Mouse (Mus musculus) MEL (cell line): ENCODE measurements around the gene 6430628N08Rik. TPM values are rescaled to one million over a fixed set of nuclear protein-coding genes. Genes with fewer than 3 reads are reported as not detected.

ENCODE experiments used
- DNase-seq: peaks from one replicate; pipeline ENCODE4 v3.0.0; 2011; ENCODE audit warnings: low read depth, low spot score
- H3K27ac ChIP-seq: 2 replicates; pipeline ENCODE4 v1.5.1; 2012; ENCODE audit warnings: low read depth, mild to moderate bottlenecking, control low read depth, low read length, moderate library complexity; ENCODE audit not compliant: control insufficient read depth
- H3K27me3 ChIP-seq, 2 experiments: fragments of 150-350 bp in 1 of 2; sonication (generic) in 1 of 2; 2 replicates each; pipeline ENCODE4 v1.6.1; 2012; ENCODE audit warnings: low read length in 2 of 2, mild to moderate bottlenecking in 2 of 2, improper control_type of control experiment in 1 of 2, moderate library complexity in 1 of 2; ENCODE audit not compliant: insufficient read depth in 2 of 2, control insufficient read depth in 1 of 2
- H3K36me3 ChIP-seq, 2 experiments: 2 replicates each; pipeline ENCODE4 v1.6.1; 2012 to 2014; ENCODE audit warnings: low read length in 2 of 2, improper control_type of control experiment in 1 of 2, inconsistent platforms in 1 of 2, mild to moderate bottlenecking in 1 of 2; ENCODE audit not compliant: insufficient read depth in 2 of 2, control insufficient read depth in 1 of 2
- H3K4me1 ChIP-seq, 2 experiments: fragments of 150-350 bp in 1 of 2; sonication (generic) in 1 of 2; 2 replicates each; pipeline ENCODE4 v1.6.1; 2012; ENCODE audit warnings: low read length in 2 of 2, improper control_type of control experiment in 1 of 2, mild to moderate bottlenecking in 1 of 2; ENCODE audit not compliant: insufficient read depth in 2 of 2, control insufficient read depth in 1 of 2
- H3K4me3 ChIP-seq, 2 experiments: fragments of 150-350 bp in 1 of 2; sonication (generic) in 1 of 2; 2 replicates each; pipeline ENCODE4 v1.5.1; 2012; ENCODE audit warnings: low read depth in 2 of 2, low read length in 2 of 2, mild to moderate bottlenecking in 2 of 2, moderate library complexity in 2 of 2, control low read depth in 1 of 2, improper control_type of control experiment in 1 of 2; ENCODE audit not compliant: control insufficient read depth in 1 of 2, insufficient read depth in 1 of 2
- H3K79me2 ChIP-seq: 2 replicates; pipeline ENCODE4 v1.6.1; 2012; ENCODE audit warnings: mild to moderate bottlenecking, low read length, moderate library complexity; ENCODE audit not compliant: control insufficient read depth, poor library complexity, insufficient read depth
- H3K9ac ChIP-seq: 2 replicates; pipeline ENCODE4 v1.6.1; 2012; ENCODE audit warnings: low read depth, mild to moderate bottlenecking, control low read depth, low read length, moderate library complexity; ENCODE audit not compliant: control insufficient read depth, poor library complexity, severe bottlenecking
- H3K9me3 ChIP-seq: fragments of 150-350 bp; sonication (generic); replicated peaks from 2 replicates; pipeline ENCODE4 v1.6.1; 2012; ENCODE audit warnings: mild to moderate bottlenecking, low read length, improper control_type of control experiment, moderate library complexity; ENCODE audit not compliant: insufficient read depth
- BHLHE40 ChIP-seq: IDR thresholded peaks from 2 replicates; pipeline ENCODE4 v1.6.1; 2012; ENCODE audit warnings: low read depth, mild to moderate bottlenecking, inconsistent platforms, low read length, improper control_type of control experiment, borderline replicate concordance
- CHD1 ChIP-seq: IDR thresholded peaks from 2 replicates; pipeline ENCODE4 v1.6.1; 2012; ENCODE audit warnings: low read depth, mild to moderate bottlenecking, inconsistent platforms, low read length, improper control_type of control experiment
- CHD2 ChIP-seq: IDR thresholded peaks from 2 replicates; pipeline ENCODE4 v1.6.1; 2011; ENCODE audit warnings: low read length, improper control_type of control experiment
- E2F4 ChIP-seq: IDR thresholded peaks from 2 replicates; pipeline ENCODE4 v1.6.1; 2011; ENCODE audit warnings: low read depth, low read length, improper control_type of control experiment, borderline replicate concordance
- EP300 ChIP-seq, 2 experiments: IDR thresholded peaks; 2 replicates each; pipeline ENCODE4 v1.6.1; 2011; ENCODE audit warnings: improper control_type of control experiment in 2 of 2, low read length in 2 of 2, low read depth in 1 of 2, mild to moderate bottlenecking in 1 of 2
- ETS1 ChIP-seq: IDR thresholded peaks from 2 replicates; pipeline ENCODE4 v1.6.1; 2012; ENCODE audit warnings: low read depth, mild to moderate bottlenecking, inconsistent platforms, low read length, improper control_type of control experiment, moderate library complexity
- GATA1 ChIP-seq: IDR thresholded peaks from 2 replicates; pipeline ENCODE4 v1.6.1; 2011; ENCODE audit warnings: low read depth, low read length, improper control_type of control experiment
- JUND ChIP-seq: IDR thresholded peaks from 2 replicates; pipeline ENCODE4 v1.6.1; 2011; ENCODE audit warnings: low read depth, mild to moderate bottlenecking, improper control_type of control experiment, low read length
- KAT2A ChIP-seq: conservative IDR thresholded peaks from 2 replicates; pipeline ENCODE4 v1.6.1; 2012; ENCODE audit warnings: low read depth, low read length, improper control_type of control experiment, inconsistent platforms
- MAFK ChIP-seq: IDR thresholded peaks from 2 replicates; pipeline ENCODE4 v1.6.1; 2011; ENCODE audit warnings: low read depth, mild to moderate bottlenecking, low read length, improper control_type of control experiment, borderline replicate concordance
- MEF2A ChIP-seq: IDR thresholded peaks from 2 replicates; pipeline ENCODE4 v1.6.1; 2014; ENCODE audit warnings: low read depth, mild to moderate bottlenecking, inconsistent platforms, low read length, improper control_type of control experiment; ENCODE audit not compliant: poor library complexity, insufficient replicate concordance, severe bottlenecking; ENCODE audit errors: extremely low read depth
- MYB ChIP-seq: IDR thresholded peaks from 2 replicates; pipeline ENCODE4 v1.6.1; 2011; ENCODE audit warnings: mild to moderate bottlenecking, low read depth, low read length, improper control_type of control experiment
- NELFE ChIP-seq: IDR thresholded peaks from 2 replicates; pipeline ENCODE4 v1.6.1; 2011; ENCODE audit warnings: low read depth, low read length, improper control_type of control experiment
- POLR2AphosphoS2 ChIP-seq: IDR thresholded peaks from 2 replicates; pipeline ENCODE4 v1.6.1; 2011; ENCODE audit warnings: low read length, improper control_type of control experiment
- POLR2AphosphoS5 ChIP-seq: IDR thresholded peaks from 2 replicates; pipeline ENCODE4 v1.6.1; 2012; ENCODE audit warnings: low read depth, borderline replicate concordance, mild to moderate bottlenecking, inconsistent platforms, low read length, moderate library complexity, mixed read lengths
- TBP ChIP-seq: IDR thresholded peaks from 2 replicates; pipeline ENCODE4 v1.8.0; 2011; ENCODE audit warnings: low read depth, low read length, improper control_type of control experiment
- TCF12 ChIP-seq: IDR thresholded peaks from 2 replicates; pipeline ENCODE4 v1.6.1; 2014; ENCODE audit warnings: low read depth, mild to moderate bottlenecking, inconsistent platforms, low read length, improper control_type of control experiment, moderate library complexity
- UBTF ChIP-seq: IDR thresholded peaks from 2 replicates; pipeline ENCODE4 v1.6.1; 2012; ENCODE audit warnings: low read depth, mild to moderate bottlenecking, inconsistent platforms, low read length, improper control_type of control experiment, moderate library complexity, borderline replicate concordance; ENCODE audit not compliant: insufficient read depth
- USF1 ChIP-seq: IDR thresholded peaks from 2 replicates; pipeline ENCODE4 v1.6.1; 2014; ENCODE audit warnings: low read depth, mild to moderate bottlenecking, inconsistent platforms, low read length, improper control_type of control experiment, moderate library complexity
- ZMIZ1 ChIP-seq: IDR thresholded peaks from 2 replicates; pipeline ENCODE4 v1.6.1; 2012; ENCODE audit warnings: low read depth, mild to moderate bottlenecking, inconsistent platforms, low read length, improper control_type of control experiment, moderate library complexity
- polyA plus RNA-seq, 2 experiments: library from polyadenylated mRNA; stranded (reverse) in 1 of 2; unstranded in 1 of 2; fragments of >175 nt in 1 of 2; fragments of >200 nt in 1 of 2; gene quantifications; 2 replicates each; pipeline versions ENCODE4 v1.2.1 to v1.2.4; 2012; ENCODE audit warnings: low replicate concordance in 2 of 2, low read depth in 1 of 2; ENCODE audit not compliant: insufficient read length in 2 of 2, insufficient read depth in 1 of 2, missing spikeins in 1 of 2
- total RNA-seq: library from RNA; depleted of rRNA; stranded (reverse); fragments of 300-350 nt; gene quantifications from 2 replicates; pipeline ENCODE4 v1.2.3, GENCODE M21; 2012

Gene 6430628N08Rik
- total and polyA plus RNA-seq, 3 experiments, result not detected

DNA sequence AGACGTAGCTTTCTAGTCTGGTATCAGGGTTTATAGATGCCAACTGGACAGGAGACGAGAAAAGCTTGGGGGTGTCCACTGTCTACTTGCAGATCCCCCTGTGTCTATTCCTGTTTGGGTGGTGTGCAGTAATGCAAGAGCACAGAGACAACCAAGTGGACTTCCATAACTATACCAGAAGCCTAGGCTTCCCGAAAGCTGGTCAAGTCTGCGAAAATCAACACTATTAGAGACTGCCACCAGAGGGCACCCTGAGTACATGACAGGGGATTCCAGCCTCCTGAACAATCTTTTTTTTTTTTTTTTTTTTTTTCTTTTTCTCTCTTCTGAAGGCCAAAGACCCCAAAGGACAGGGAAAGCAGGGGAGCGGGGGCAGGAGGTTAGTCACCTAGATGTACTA, 12.4 kb downstream of the 6430628N08Rik start (continued):
- TF ChIP-seq CHD2, result no peak
- no peak for TF ChIP-seq E2F4
- TF ChIP-seq ZMIZ1, result no peak
- no peak for TF ChIP-seq JUND
- TF ChIP-seq POLR2AphosphoS2, result no peak
- no peak for TF ChIP-seq MAFK
- no peak for TF ChIP-seq GATA1
- TF ChIP-seq TCF12, result no peak
- no peak for TF ChIP-seq USF1
- no peak for TF ChIP-seq EP300 (IDR thresholded peaks at IDR 0.05; ENCODE audit: low read depth in 1 of 2, low read length in 2 of 2)
- TF ChIP-seq CHD1, result no peak
- no peak for TF ChIP-seq BHLHE40
- TF ChIP-seq UBTF, result no peak
- TF ChIP-seq POLR2AphosphoS5, result no peak
- TF ChIP-seq KAT2A, result no peak
- no peak for TF ChIP-seq MEF2A
- TF ChIP-seq NELFE, result no peak

DNA sequence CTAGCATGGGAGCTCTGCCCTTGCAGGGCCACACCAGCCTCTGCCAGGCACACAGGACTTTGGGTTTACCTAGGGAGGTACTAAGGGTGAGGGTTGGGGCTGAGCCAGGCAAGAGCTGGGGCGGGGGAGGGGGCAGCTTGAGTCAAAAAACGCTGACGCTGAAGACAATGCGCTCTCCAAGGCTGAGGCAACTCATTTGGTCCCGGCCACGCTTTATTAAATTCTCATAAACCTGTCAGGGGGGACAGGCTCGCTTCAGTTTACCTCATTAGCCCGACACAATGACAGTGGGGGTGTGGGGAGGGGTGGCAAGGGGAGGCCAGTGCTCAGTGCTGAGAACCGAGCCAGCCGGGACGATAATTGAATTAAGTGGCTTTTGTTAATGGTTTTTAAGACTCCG, 13.9 kb downstream of the 6430628N08Rik start:
- H3K27me3 ChIP-seq, result no peaks in the 10 kb centered on the region; a peak in 1 of 4 replicates
- no peaks in the 10 kb centered on the region for H3K9me3 ChIP-seq
- H3K4me1 ChIP-seq, result peaks cover 0 to 7% of the 10 kb centered on the region in 2 experiments; a peak in 1 of 4 replicates
- no peak overlapping the region for H3K27ac ChIP-seq
- H3K4me3 ChIP-seq, result no peak overlapping the region
- no peak overlapping the region for H3K9ac ChIP-seq
- no peaks in the 10 kb centered on the region for H3K79me2 ChIP-seq
- no peak for TF ChIP-seq CHD2
- TF ChIP-seq EP300 (IDR thresholded peaks at IDR 0.05; ENCODE audit: low read depth in 1 of 2, low read length in 2 of 2), result no peak
- TF ChIP-seq MYB, result no peak
- no peak for TF ChIP-seq TBP
- TF ChIP-seq ETS1, result no peak
- DNase-seq, result no peak
- H3K36me3 ChIP-seq, result peaks cover 0 to 2% of the 10 kb centered on the region in 2 experiments; a peak in 1 of 4 replicates
